Mouse (Mus musculus): Measurements from ENCODE around the gene Nsf. TPM values are rescaled to one million over a fixed set of nuclear protein-coding genes. Genes with fewer than 3 reads are reported as not detected.

Gene Nsf
- polyA plus RNA-seq, 1 experiment = 131 TPM

DNA sequence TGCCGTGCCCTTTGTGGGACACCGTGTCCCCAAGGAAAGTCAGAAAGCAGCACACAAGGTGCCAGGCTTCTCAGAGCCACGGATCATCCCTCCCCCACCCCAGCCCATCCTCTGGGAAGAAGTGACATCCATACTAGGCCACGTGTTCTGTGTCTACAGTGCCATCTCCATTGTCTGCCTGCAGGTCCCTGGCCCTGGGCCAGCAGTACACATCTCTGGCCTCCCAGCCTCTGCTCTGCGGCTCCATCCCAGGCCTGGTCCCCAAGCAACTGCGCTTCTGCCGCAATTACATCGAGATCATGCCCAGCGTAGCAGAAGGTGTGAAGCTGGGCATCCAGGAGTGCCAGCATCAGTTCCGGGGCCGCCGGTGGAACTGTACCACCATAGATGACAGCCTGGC is 145.9 kb downstream of the Nsf start:
- peak; percentile 81 for DNase-seq (ENCODE audit: low read depth)

DNA sequence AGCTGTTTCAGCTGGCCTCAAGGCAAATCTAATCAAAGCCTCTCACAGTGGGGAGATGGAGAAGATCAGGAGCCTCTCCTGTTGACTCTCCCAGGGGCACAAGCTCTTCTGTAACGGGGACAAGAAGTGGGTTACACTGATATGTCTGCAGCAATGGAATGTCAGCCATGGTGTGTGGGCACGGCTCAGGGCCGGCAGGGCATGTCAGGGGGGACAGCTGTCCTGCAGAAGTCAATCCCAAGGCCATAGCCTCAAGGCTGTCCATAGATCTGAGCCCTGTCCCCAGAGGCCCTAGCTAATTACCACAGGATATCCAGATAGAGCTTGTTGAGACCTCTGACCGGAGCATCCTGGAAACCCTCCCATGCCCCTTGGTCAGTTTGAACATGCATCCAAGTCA is 149.1 kb downstream of the Nsf start:
- TF ChIP-seq POLR2A (IDR thresholded peaks at IDR 0.05; ENCODE audit: borderline replicate concordance, extremely low read depth, insufficient read depth, insufficient read length, poor library complexity, severe bottlenecking) = no peak
- no peak for TF ChIP-seq CTCF (IDR thresholded peaks at IDR 0.05; ENCODE audit: borderline replicate concordance, extremely low read depth, insufficient read depth, insufficient read length)
- DNase-seq (ENCODE audit: low read depth) = no peak

More for the DNA sequence above, 145.9 kb downstream of the Nsf start:
- TF ChIP-seq CTCF (IDR thresholded peaks at IDR 0.05; ENCODE audit: borderline replicate concordance, extremely low read depth, insufficient read depth, insufficient read length) = no peak

DNA sequence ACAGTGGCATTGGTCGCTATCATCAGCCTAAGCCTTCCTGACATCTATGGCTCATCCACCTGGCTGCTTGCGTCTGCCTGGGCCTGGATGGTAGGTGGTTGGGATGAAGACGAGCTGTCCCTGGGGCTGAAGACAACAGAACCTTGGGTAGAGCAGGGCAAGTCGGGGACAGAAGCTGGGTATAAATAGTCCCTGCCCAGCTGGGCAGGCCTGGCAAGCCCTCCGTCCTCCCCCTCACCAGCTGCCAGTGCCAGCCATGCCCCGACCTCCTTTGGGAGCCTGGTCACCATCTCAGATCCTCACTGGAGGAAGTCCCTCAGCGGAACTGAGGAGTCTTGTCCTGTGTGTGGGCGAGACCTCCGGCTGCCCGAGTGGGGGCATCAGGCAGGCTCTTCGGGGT is 149.7 kb downstream of the Nsf start:
- no peak for DNase-seq (ENCODE audit: low read depth)
- TF ChIP-seq CTCF (IDR thresholded peaks at IDR 0.05; ENCODE audit: borderline replicate concordance, extremely low read depth, insufficient read depth, insufficient read length) = no peak
- no peak for TF ChIP-seq POLR2A (IDR thresholded peaks at IDR 0.05; ENCODE audit: borderline replicate concordance, extremely low read depth, insufficient read depth, insufficient read length, poor library complexity, severe bottlenecking)

GRCm38 (mm10) chr11:103801128-103801527 is 152.7 kb downstream of the Nsf start:
- TF ChIP-seq CTCF (IDR thresholded peaks at IDR 0.05; ENCODE audit: borderline replicate concordance, extremely low read depth, insufficient read depth, insufficient read length) (no peak), POLR2A (IDR thresholded peaks at IDR 0.05; ENCODE audit: borderline replicate concordance, extremely low read depth, insufficient read depth, insufficient read length, poor library complexity, severe bottlenecking) (no peak)
- DNase-seq (ENCODE audit: low read depth) = no peak

DNA sequence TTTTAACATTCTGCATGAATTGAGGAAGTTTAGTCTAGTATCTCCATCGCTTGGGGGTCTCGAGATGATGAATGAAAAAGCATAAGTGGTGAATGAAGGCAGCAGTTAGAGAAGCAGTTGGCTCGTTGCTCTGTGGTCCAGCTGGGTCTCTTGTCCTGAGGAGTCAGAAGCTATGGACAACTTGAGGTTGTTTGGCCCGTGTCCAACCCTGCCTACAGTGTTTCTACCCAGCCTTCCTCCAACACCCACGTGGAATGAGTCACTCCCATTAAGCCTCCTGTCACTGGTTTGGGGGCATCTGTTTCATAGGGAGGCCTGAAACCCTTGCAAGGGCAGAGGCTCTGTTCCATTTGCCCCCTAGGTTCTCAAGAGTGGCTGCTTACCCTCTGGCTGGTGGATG is 163.9 kb downstream of the Nsf start:
- no peak for TF ChIP-seq CTCF (IDR thresholded peaks at IDR 0.05; ENCODE audit: borderline replicate concordance, extremely low read depth, insufficient read depth, insufficient read length)
- no peak for TF ChIP-seq POLR2A (IDR thresholded peaks at IDR 0.05; ENCODE audit: borderline replicate concordance, extremely low read depth, insufficient read depth, insufficient read length, poor library complexity, severe bottlenecking)
- no peak for DNase-seq (ENCODE audit: low read depth)

DNA sequence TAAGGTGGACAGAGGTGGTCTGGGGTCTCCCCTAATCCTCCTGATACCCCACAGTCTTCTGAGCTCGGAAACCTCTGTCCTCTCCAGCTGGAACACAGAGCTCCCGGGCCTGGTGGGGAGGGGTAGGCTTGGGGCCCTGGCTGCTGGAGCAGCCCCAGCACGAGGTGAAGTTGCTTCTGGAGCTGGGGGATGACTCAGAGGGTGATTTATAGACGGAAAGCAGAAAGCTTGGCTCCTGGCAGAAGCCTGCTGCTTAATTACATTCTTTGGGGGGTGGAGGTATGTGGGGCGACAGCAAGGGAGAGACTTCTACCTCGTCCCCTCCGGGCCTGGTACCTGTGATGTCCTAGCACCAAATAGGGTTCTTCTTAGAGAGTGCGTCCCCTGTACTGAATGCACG is 173.7 kb downstream of the Nsf start:
- TF ChIP-seq CTCF (IDR thresholded peaks at IDR 0.05; ENCODE audit: borderline replicate concordance, extremely low read depth, insufficient read depth, insufficient read length) (no peak), POLR2A (IDR thresholded peaks at IDR 0.05; ENCODE audit: borderline replicate concordance, extremely low read depth, insufficient read depth, insufficient read length, poor library complexity, severe bottlenecking) (no peak)

DNA sequence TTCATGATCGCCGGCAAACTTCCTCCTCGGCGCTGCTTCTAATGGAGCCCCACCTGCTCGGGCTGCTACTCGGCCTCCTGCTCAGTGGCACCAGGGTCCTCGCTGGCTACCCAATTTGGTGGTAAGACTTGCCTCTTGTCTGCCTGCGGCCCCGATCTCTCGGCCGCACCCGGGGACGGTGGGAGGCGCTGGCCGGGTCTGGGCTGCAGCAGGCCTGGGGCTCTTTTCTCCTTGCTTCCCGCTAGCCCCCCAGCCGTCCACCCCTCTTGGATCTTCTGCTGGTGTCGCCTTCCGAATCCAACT is 179.7 kb downstream of the Nsf start:
- no peak for DNase-seq (ENCODE audit: low read depth)
- TF ChIP-seq POLR2A (IDR thresholded peaks at IDR 0.05; ENCODE audit: borderline replicate concordance, extremely low read depth, insufficient read depth, insufficient read length, poor library complexity, severe bottlenecking) = no peak
- no peak for TF ChIP-seq CTCF (IDR thresholded peaks at IDR 0.05; ENCODE audit: borderline replicate concordance, extremely low read depth, insufficient read depth, insufficient read length)

More for the DNA sequence above, 173.7 kb downstream of the Nsf start:
- DNase-seq (ENCODE audit: low read depth) = no peak

DNA sequence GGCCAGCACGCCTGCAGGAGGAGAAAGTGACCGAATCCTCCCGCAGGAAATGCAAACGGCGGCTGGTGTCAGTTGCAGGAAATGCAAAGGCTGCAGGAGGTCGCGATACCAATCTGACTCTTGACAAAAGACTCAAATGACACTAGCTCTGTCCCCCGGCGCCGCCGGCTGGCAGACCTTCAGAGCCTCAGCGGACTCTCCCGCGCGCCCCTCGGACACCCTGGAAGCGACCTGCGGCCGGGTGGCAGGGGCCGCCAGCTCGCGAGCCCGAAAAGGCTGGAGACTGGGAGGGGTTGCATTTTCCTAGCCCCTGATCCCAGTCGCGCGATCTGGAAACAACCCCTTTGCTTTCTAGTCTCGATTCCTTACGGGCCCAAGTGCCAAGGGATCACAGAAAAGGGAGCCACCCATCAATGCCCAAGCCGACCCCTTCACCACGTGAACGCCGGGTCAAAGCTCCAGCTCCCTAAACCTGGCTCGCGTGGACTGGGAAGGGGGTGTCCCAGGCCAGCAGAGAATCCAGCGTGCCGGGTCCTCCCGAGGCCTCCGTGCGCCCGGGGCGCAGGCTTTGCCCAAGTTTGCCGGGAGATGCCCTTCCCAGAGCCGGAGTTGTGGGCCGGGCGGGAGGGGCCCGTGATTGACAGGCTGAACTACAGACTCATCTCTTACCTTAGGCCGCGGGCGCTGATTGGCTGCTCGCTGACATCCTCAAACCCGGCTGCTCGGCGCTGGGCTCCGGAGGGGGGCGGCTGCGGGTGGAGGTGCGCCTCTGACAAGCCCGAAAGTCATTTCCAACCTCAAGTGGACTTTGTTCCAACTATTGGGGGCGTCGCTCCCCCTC is 180.2 kb downstream of the Nsf start, which contains the start of gene Wnt3:
Wnt3 (plus strand) TSS at position 764 of the 841 bp plus-strand sequence.
- TF ChIP-seq POLR2A (IDR thresholded peaks at IDR 0.05; ENCODE audit: borderline replicate concordance, extremely low read depth, insufficient read depth, insufficient read length, poor library complexity, severe bottlenecking) (no peak), CTCF (IDR thresholded peaks at IDR 0.05; ENCODE audit: borderline replicate concordance, extremely low read depth, insufficient read depth, insufficient read length) (no peak)
- peak; percentile 81 for DNase-seq (ENCODE audit: low read depth)

GRCm38 (mm10) chr11:103772505-103773386 is 181.1 kb downstream of the Nsf start:
- peak; percentile 9 for DNase-seq (ENCODE audit: low read depth)
- TF ChIP-seq CTCF (IDR thresholded peaks at IDR 0.05; ENCODE audit: borderline replicate concordance, extremely low read depth, insufficient read depth, insufficient read length) (no peak), POLR2A (IDR thresholded peaks at IDR 0.05; ENCODE audit: borderline replicate concordance, extremely low read depth, insufficient read depth, insufficient read length, poor library complexity, severe bottlenecking) (no peak)

Other genes with a start within 250 kb of the Nsf start
- 0.34 and 0.56 TPM in 2 replicates for gene Wnt9b, start 204.2 kb downstream of the Nsf start, polyA plus RNA-seq (2012; rRNA removed)
- 8.6 and 11.4 TPM in 2 replicates for gene Wnt3, start 179.9 kb downstream of the Nsf start, polyA plus RNA-seq (2012; rRNA removed)
- 112 and 123 TPM in 2 replicates for gene Arf2, start 12.7 kb upstream of the Nsf start, polyA plus RNA-seq (2012; rRNA removed)
- 9.9 and 10.2 TPM in 2 replicates for gene Crhr1, start 178.8 kb upstream of the Nsf start, polyA plus RNA-seq (2012; rRNA removed)
- gene Sppl2c, start 232.3 kb upstream of the Nsf start, polyA plus RNA-seq (2012; rRNA removed) = not detected in 2 replicates

Data from brain, embryonic 14.5 days (tissue).